Mouse (Mus musculus) C2C12 (cell line): ENCODE measurements around the gene Rnf31. TPM values are rescaled to one million over a fixed set of nuclear protein-coding genes. Genes with fewer than 3 reads are reported as not detected.
A peak's percentile ranks its signal among the peaks of the same experiment; 100 is the strongest.

Experiments
- H3K27me3 ChIP-seq: one replicate; pipeline ENCODE4 v1.6.1; 2011; ENCODE audit not compliant: control insufficient read depth, insufficient read depth, insufficient read length
- H3K36me3 ChIP-seq: one replicate; pipeline ENCODE4 v1.6.1; 2011; ENCODE audit not compliant: control insufficient read depth, insufficient read depth
- H3K4me3 ChIP-seq: one replicate; pipeline ENCODE4 v1.5.1; 2011; ENCODE audit warnings: mild to moderate bottlenecking, control low read depth; ENCODE audit not compliant: poor library complexity, insufficient read depth, severe bottlenecking
- H3K79me2 ChIP-seq: one replicate; pipeline ENCODE4 v1.6.1; 2011; ENCODE audit not compliant: control insufficient read depth, insufficient read depth
- H3K79me3 ChIP-seq: one replicate; pipeline ENCODE4 v1.6.1; 2011; ENCODE audit warnings: low read depth, control low read depth
- H3ac ChIP-seq: one replicate; pipeline ENCODE3; 2011; ENCODE audit warnings: low read depth; ENCODE audit not compliant: control insufficient read depth, insufficient read length
- CEBPB ChIP-seq: IDR thresholded peaks from one replicate; pipeline ENCODE4 v1.6.1; 2011; ENCODE audit warnings: low read depth, mild to moderate bottlenecking, control low read depth, moderate library complexity
- CTCF ChIP-seq: IDR thresholded peaks from one replicate; pipeline ENCODE4 v1.5.1; 2011; ENCODE audit not compliant: control insufficient read depth, insufficient read depth, insufficient read length
- FOSL1 ChIP-seq: IDR thresholded peaks from one replicate; pipeline ENCODE4 v1.8.0; 2011; ENCODE audit warnings: mild to moderate bottlenecking, low read length; ENCODE audit not compliant: poor library complexity, insufficient read depth, severe bottlenecking
- MAX ChIP-seq: IDR thresholded peaks from one replicate; pipeline ENCODE4 v1.6.1; 2011; ENCODE audit warnings: mild to moderate bottlenecking, control low read depth
- MYOD1 ChIP-seq: IDR thresholded peaks from one replicate; pipeline ENCODE4 v1.6.1; 2011; ENCODE audit warnings: low read depth; ENCODE audit not compliant: control insufficient read depth, insufficient read length
- MYOG ChIP-seq: IDR thresholded peaks from one replicate; pipeline ENCODE4 v1.6.1; 2011; ENCODE audit not compliant: control insufficient read depth, insufficient read length; ENCODE audit errors: extremely low read depth
- USF1 ChIP-seq: IDR thresholded peaks from one replicate; pipeline ENCODE4 v1.6.1; 2011; ENCODE audit warnings: low read depth, mild to moderate bottlenecking, control low read depth, moderate library complexity
- long read RNA-seq, 2 experiments: library from polyadenylated mRNA; unstranded; transcript quantifications; one replicate each; pipeline ENCODE4 v2.0.0; 2019 to 2020
- polyA plus RNA-seq: library from polyadenylated mRNA; unstranded; fragments of >200 nt; fragmentation: generic; extraction: Trizol; gene quantifications from one replicate; pipeline ENCODE4 v1.2.1, GENCODE M21; 2012; ENCODE audit warnings: missing spikeins

The Rnf31 gene
- polyA plus RNA-seq: 9.4 TPM
- long read RNA-seq, experiment 1, partial matches to known transcripts: 2 of 5 reads
- long read RNA-seq, experiment 1, other reads (novel, unspliced or antisense): 0 of 5 reads
- long read RNA-seq, experiment 2, transcript Rnf31-201 (21 exons, 3,485 nt): major isoform, 21 of 38 reads
- long read RNA-seq, experiment 2, partial matches to known transcripts: 4 of 38 reads
- long read RNA-seq, experiment 2, other reads (novel, unspliced or antisense): 13 of 38 reads

- H3K79me2 ChIP-seq: peaks cover 44% of the 10 kb centered on the region
- H3K36me3 ChIP-seq: peaks cover 34% of the 10 kb centered on the region
- H3K27me3 ChIP-seq: no peaks in the 10 kb centered on the region
- H3K4me3 ChIP-seq: peak within 1 kb of the TSS; percentile 89
- TF ChIP-seq CTCF: no peak
- TF ChIP-seq MYOD1: no peak
- TF ChIP-seq MYOG: no peak
- no peak for TF ChIP-seq USF1
- no peak for TF ChIP-seq MAX
- TF ChIP-seq CEBPB: no peak
- no peak for TF ChIP-seq FOSL1
- H3ac ChIP-seq: peak within 1 kb of the TSS; percentile 92
- H3K79me3 ChIP-seq: peaks cover 23% of the 10 kb centered on the region
Observed at GRCm38 (mm10) chr14:55591331-55591891, at the start of gene Rnf31. TSS of gene Rnf31 (plus strand) at chr14:55591708.

GRCm38 (mm10) chr14:55542268-55542667 is 49.2 kb upstream of the Rnf31 start:
- H3K36me3 ChIP-seq: peaks cover 34% of the 10 kb centered on the region
- H3K27me3 ChIP-seq: no peaks in the 10 kb centered on the region
- H3K79me2 ChIP-seq: peaks cover 20% of the 10 kb centered on the region
- TF ChIP-seq CEBPB (no peak), MYOG (no peak), CTCF (no peak), USF1 (no peak), FOSL1 (no peak), MAX (no peak), MYOD1 (no peak)
- H3K79me3 ChIP-seq: no peaks in the 10 kb centered on the region
- H3ac ChIP-seq: no peak overlapping the region
- no peak overlapping the region for H3K4me3 ChIP-seq

GRCm38 (mm10) chr14:55544334-55544733 is 47.2 kb upstream of the Rnf31 start:
- Histone ChIP-seq H3K36me3 (peaks cover 53% of the 10 kb centered on the region), H3K79me3 (no peaks in the 10 kb centered on the region), H3ac (no peak overlapping the region), H3K79me2 (peaks cover 20% of the 10 kb centered on the region), H3K4me3 (no peak overlapping the region), H3K27me3 (no peaks in the 10 kb centered on the region)
- TF ChIP-seq MAX (no peak), CTCF (no peak), FOSL1 (no peak), USF1 (no peak), CEBPB (no peak), MYOD1 (no peak)

GRCm38 (mm10) chr14:55550191-55550590 is 41.3 kb upstream of the Rnf31 start:
- Histone ChIP-seq H3K4me3 (no peak overlapping the region), H3K27me3 (no peaks in the 10 kb centered on the region), H3ac (no peak overlapping the region), H3K79me3 (no peaks in the 10 kb centered on the region), H3K79me2 (no peaks in the 10 kb centered on the region), H3K36me3 (peaks cover 44% of the 10 kb centered on the region)
- TF ChIP-seq MAX: no peak
- no peak for TF ChIP-seq USF1
- TF ChIP-seq CTCF: no peak
- TF ChIP-seq MYOD1: no peak

GRCm38 (mm10) chr14:55551347-55551746 is 40.2 kb upstream of the Rnf31 start:
- H3ac ChIP-seq: no peak overlapping the region
- TF ChIP-seq CTCF (no peak), MYOD1 (no peak), CEBPB (no peak), MAX (no peak), MYOG (no peak)
- H3K79me2 ChIP-seq: no peaks in the 10 kb centered on the region
- H3K79me3 ChIP-seq: no peaks in the 10 kb centered on the region
- no peaks in the 10 kb centered on the region for H3K27me3 ChIP-seq
- no peak overlapping the region for H3K4me3 ChIP-seq
- H3K36me3 ChIP-seq: peaks cover 34% of the 10 kb centered on the region

GRCm38 (mm10) chr14:55551794-55552193 is 39.7 kb upstream of the Rnf31 start:
- Histone ChIP-seq H3K4me3 (no peak overlapping the region), H3K27me3 (no peaks in the 10 kb centered on the region), H3K79me2 (no peaks in the 10 kb centered on the region), H3K79me3 (no peaks in the 10 kb centered on the region), H3K36me3 (peaks cover 34% of the 10 kb centered on the region), H3ac (no peak overlapping the region)
- TF ChIP-seq MYOD1: no peak
- no peak for TF ChIP-seq MAX
- no peak for TF ChIP-seq CEBPB
- no peak for TF ChIP-seq USF1
- TF ChIP-seq MYOG: no peak
- no peak for TF ChIP-seq FOSL1
- no peak for TF ChIP-seq CTCF
